Mouse (Mus musculus): ENCODE results near the gene Hdac8.

DNA sequence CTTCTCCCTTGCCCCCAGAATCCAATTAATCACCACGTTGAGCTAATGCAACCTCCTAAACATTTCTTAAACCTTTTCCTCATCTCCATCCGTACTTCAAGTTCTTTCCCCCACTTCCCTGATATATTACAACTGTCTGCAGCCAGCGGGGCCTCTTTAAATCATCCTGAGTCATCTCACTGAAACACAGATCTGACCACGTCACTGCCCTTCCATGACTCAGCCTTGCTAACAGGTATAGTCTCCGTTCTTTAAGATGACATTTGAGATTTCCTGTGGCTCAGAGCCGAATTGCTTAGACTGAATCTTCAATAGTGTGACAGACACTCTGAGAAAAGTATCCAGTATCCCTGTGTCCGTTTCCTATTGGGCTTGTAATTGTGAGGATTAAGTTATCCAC is 122.0 kb downstream of the Hdac8 start:
- TF ChIP-seq MAX (IDR thresholded peaks at IDR 0.05; ENCODE audit: low read depth): no peak
- TF ChIP-seq E2F4 (IDR thresholded peaks at IDR 0.05; ENCODE audit: insufficient read depth): no peak
- TF ChIP-seq POLR2A (IDR thresholded peaks at IDR 0.05; ENCODE audit: insufficient read length, low read depth): no peak
- no peak for TF ChIP-seq MYOD1 (IDR thresholded peaks at IDR 0.05; ENCODE audit: control insufficient read depth in 1 of 3, insufficient read length in 2 of 3, low read depth in 2 of 3)

Measured in myocyte (in vitro differentiated cells).